Mouse (Mus musculus) naive thymus-derived CD4-positive, alpha-beta T cell, adult 5 months (primary cell): Measurements from ENCODE around the gene Bub3. TPM values are rescaled to one million over a fixed set of nuclear protein-coding genes. Genes with fewer than 3 reads are reported as not detected.

Experiments used
- polyA plus RNA-seq: library from polyadenylated mRNA; unstranded; fragments of 100-300 nt; shearing (Covaris generic); gene quantifications from one replicate; pipeline ENCODE4 v1.2.1, GENCODE M21; 2017

Gene Bub3
- 149 TPM for polyA plus RNA-seq

GRCm38 (mm10) chr7:131559986-131560696, at the start of gene Bub3:
TSS of gene Bub3 (plus strand) at chr7:131560222.

GRCm38 (mm10) chr7:131542115-131542871, 17.7 kb upstream of the Bub3 start, which contains the start of gene Hmx3:
TSS of gene Hmx3 (plus strand) at chr7:131542867.

GRCm38 (mm10) chr7:131548473-131548872, 11.5 kb upstream of the Bub3 start, which contains the start of gene Hmx2:
TSS of gene Hmx2 (plus strand) at chr7:131548773.

Other genes starting within 250 kb of the Bub3 start
- not detected for gene Cuzd1, start 237.9 kb upstream of the Bub3 start, polyA plus RNA-seq
- gene Fam24b, start 230.7 kb upstream of the Bub3 start, polyA plus RNA-seq, result not detected
- not detected for gene Fam24a, start 226.4 kb upstream of the Bub3 start, polyA plus RNA-seq
- 17.7 TPM for gene 2310057M21Rik, start 197.5 kb upstream of the Bub3 start, polyA plus RNA-seq
- 29.8 TPM for gene Pstk, start 189.1 kb upstream of the Bub3 start, polyA plus RNA-seq
- gene Ikzf5, start 149.7 kb upstream of the Bub3 start, polyA plus RNA-seq, result 32.9 TPM
- gene Acadsb, start 149.6 kb upstream of the Bub3 start, polyA plus RNA-seq, result 29.2 TPM
- gene Hmx3, start 17.4 kb upstream of the Bub3 start, polyA plus RNA-seq, result not detected
- not detected for gene Hmx2, start 11.4 kb upstream of the Bub3 start, polyA plus RNA-seq